Mouse (Mus musculus) brain, embryonic 14.5 days (tissue): ENCODE measurements around the gene Pin1.

Source experiments
- CTCF ChIP-seq: fragments of 200-500 bp; IDR thresholded peaks from 2 replicates; pipeline ENCODE4 v1.5.1; 2012; ENCODE audit warnings: inconsistent platforms, mild to moderate bottlenecking, moderate library complexity, borderline replicate concordance; ENCODE audit not compliant: insufficient read depth, insufficient read length; ENCODE audit errors: extremely low read depth
- POLR2A ChIP-seq: fragments of 200-500 bp; IDR thresholded peaks from 2 replicates; pipeline ENCODE4 v1.6.1; 2012; ENCODE audit warnings: mild to moderate bottlenecking, inconsistent platforms, borderline replicate concordance; ENCODE audit not compliant: poor library complexity, insufficient read depth, insufficient read length, severe bottlenecking; ENCODE audit errors: extremely low read depth

GRCm38 (mm10) chr9:20689913-20690312 lies 38.0 kb downstream of the Pin1 start:
- TF ChIP-seq CTCF (no peak), POLR2A (no peak)
